Mouse (Mus musculus) gastrocnemius, adult 2 months (tissue): ENCODE measurements around the gene Adamts3. TPM values are rescaled to one million over a fixed set of nuclear protein-coding genes. Genes with fewer than 3 reads are reported as not detected.
A peak's percentile ranks its signal among the peaks of the same experiment; 100 is the strongest.

Experiments
- DNase-seq: peaks from one replicate; pipeline ENCODE4 v3.0.0; 2022
- H3K27ac ChIP-seq: fragments of 200-600 bp; 2 replicates; pipeline ENCODE4 v1.8.1; 2022; ENCODE audit warnings: mild to moderate bottlenecking
- H3K4me3 ChIP-seq: fragments of 200-600 bp; 2 replicates; pipeline ENCODE4 v1.8.1; 2022; ENCODE audit warnings: mild to moderate bottlenecking, moderate library complexity
- CTCF ChIP-seq: fragments of 200-600 bp; IDR thresholded peaks from 2 replicates; pipeline ENCODE4 v1.8.1; 2022; ENCODE audit warnings: antibody characterized with exemption, mild to moderate bottlenecking, moderate library complexity
- intact Hi-C: fragments of 180-260 bp; cut with DNase I; formaldehyde crosslinking; loops from one replicate; pipeline ENCODE4 v1.15.1; 2025
- total RNA-seq, 2 experiments: library from RNA; stranded (reverse); gene quantifications; 2 replicates each; pipeline ENCODE4 v1.2.3; 2021

Adamts3 gene
- total RNA-seq, 2 experiments from 2014 or later: 0.87 to 3.4 TPM

GRCm38 (mm10) chr5:89728117-89728516 lies 155.0 kb downstream of the Adamts3 start:
- no peak for TF ChIP-seq CTCF
- Histone ChIP-seq H3K27ac (no peak overlapping the region), H3K4me3 (no peak overlapping the region)
- no peak for DNase-seq
- intact Hi-C loops: no loop called here

DNA sequence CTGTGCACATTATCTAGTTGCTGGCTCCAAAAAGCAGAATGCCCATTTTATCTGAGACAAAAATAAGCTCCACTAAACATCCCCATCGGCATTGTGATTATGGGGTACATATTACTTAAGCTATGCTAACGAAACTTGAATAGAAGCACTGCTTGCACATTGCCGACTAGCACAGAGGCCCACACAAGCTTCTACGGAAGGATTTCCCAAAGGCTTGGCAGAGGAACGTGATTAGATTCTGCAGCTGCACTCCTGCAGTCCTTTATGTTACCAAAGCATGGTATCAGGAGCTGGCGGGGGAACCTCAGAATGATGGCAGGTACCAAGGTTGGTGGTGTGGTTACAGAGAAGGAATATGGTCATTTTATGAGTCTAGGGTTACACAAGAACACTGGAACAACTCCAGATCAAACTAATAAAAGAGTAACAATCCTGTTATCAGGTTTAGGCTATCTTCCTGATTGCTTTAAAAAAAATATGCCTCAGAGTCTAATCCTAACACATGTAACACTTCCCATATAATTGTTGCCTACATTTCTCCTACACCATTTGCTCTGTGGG lies 155.6 kb downstream of the Adamts3 start:
- no peak for TF ChIP-seq CTCF
- Histone ChIP-seq H3K27ac (no peak overlapping the region), H3K4me3 (no peak overlapping the region)
- DNase-seq: no peak
- intact Hi-C loops: no loop called here

DNA sequence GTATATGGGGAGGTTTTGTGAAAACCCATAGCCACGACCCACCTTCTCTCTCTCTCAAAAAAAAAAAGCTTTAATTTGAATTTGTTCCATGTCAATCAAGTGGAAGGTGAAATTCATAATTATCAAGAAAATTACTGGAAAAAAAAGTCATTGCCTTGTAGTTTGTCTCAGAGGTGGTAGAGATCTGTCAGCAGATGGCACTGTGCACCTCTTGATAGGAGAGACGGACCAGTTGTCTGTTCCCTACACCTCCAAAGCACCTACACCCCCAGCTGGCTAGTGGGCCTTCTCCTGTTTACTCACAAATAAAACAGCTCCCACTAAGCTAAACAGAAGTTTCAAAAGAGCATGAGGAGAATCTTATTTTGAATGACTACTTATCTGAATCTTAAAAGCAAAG lies 168.6 kb downstream of the Adamts3 start:
- DNase-seq: no peak
- peak; percentile 50 for TF ChIP-seq CTCF
- H3K27ac ChIP-seq: no peak overlapping the region; the same call in 1 of the 2 replicates
- intact Hi-C loops: loop anchor here (10.0 kb wide), 1 partner anchor 480 kb away; no protein-coding TSS in a partner anchor
- no peak overlapping the region for H3K4me3 ChIP-seq

DNA sequence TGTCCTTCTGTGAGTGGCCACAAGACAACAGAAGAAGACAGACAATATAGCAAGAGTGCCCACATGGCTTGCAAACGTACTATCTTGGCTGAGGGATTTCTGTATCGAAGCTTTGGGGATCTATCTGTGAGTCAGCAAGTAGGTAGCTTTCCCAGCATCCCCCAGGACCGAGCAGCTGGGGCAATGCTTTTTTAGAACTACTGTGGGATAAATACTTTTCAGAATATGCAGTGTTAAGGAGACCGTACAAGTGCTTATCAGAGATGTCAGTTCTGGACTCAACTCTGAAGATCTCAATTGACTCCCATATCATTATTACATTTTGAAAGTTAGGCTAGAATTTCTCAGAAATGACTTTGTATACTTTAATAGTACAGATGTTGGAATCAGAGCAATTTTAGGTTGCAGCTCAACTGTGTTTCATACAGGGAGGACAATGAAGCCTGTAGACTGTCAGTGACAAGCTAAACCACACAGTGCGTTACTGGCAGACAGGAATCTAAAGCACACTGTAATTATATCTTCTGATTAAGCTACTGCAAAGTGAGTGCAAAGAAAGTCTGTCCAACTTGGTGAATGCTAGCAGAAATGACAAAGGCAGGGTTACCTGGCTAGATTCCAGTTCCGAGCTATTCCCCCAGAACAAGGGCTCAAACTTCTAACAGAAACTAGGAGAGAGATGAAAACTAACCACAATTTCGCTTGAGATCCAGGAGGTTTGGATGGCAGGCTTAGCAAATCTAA lies 171.8 kb downstream of the Adamts3 start:
- intact Hi-C loops: loop anchor here (10.0 kb wide), 1 partner anchor 484 kb away; no protein-coding TSS in a partner anchor
- no peak for DNase-seq
- H3K27ac ChIP-seq: no peak overlapping the region
- TF ChIP-seq CTCF: no peak
- no peak overlapping the region for H3K4me3 ChIP-seq

DNA sequence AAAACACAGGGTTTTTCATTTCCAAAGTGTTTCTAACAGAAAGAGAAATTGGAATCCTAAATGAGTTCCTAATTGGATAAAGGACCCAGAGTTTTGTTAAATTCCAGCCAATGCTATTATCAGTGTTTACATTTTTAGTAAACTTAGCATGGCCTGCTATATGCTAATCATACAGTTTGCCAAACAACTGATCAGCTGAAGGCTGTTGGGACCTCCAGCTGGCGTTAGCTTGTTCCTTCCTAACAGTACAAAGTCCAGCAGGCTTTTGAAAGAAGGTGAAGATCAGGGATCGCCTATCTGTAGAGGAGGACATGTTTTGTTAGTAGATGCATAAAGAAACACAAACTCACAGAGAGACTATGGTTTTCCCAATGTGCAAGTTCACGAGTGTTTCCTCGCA lies 173.7 kb downstream of the Adamts3 start:
- Histone ChIP-seq H3K27ac (no peak overlapping the region), H3K4me3 (no peak overlapping the region)
- no peak for DNase-seq
- intact Hi-C loops: no loop called here
- no peak for TF ChIP-seq CTCF

- peak; percentile 26 for DNase-seq
- H3K27ac ChIP-seq: no peak overlapping the region
- H3K4me3 ChIP-seq: no peak overlapping the region
- TF ChIP-seq CTCF: no peak
- intact Hi-C loops: no loop called here
These were observed 178.9 kb downstream of the Adamts3 start for GRCm38 (mm10) chr5:89704264-89704663.

DNA sequence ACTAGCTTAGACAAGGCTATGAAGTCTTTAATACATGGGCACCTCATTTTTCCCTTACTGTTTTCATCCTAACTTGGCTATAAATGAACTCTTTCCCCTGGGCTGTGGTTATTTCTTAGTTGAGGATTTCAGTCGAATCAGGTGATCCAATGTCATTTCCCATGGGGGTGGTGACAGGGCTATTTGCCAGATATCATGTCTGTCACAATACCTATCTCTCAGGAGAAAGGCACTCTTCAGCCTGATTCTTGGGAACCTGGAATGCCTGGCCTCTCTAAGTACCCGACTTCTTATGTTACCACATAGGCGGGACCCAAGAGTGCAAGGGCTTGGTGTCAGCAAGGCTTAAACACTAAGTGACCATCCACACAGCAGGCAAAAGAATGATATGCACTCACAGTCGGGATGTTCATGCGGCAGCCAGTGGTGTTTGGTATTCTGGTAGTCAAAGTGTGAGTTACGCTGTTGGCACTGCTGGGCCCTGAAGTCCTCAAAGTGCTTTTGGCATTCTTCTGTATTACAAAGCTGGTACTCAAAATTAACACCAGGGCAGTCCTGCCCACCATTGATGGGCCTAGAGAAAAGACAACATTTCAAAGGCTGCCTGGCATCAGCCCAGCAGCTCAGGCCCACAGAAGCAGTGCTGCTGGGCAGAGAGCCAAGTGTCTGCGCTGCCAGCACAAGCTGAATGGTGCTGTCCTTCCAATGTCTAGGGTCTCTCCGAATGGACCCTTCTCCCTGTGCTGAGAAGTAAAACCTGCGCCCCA lies 181.7 kb downstream of the Adamts3 start:
- intact Hi-C loops: no loop called here
- no peak overlapping the region for H3K27ac ChIP-seq
- H3K4me3 ChIP-seq: no peak overlapping the region
- DNase-seq: no peak
- TF ChIP-seq CTCF: no peak

DNA sequence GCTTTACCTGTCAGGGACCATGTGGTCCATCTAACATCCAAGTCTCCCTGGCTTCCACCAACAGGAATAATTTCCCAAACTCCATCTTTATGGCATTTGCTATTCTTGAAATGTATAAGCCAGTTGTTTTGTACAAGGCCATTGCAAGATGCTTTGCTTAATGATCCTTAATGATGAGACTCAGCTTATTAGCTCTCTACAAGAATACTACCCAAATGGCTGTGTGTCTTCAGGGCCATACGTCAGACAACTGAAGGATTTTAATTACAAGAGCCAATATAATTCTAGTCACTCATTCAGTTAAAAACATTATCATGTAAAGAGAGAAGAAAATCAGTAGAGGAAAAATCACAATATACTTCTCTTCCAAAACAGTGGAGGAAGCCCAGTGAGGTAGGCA lies 195.3 kb downstream of the Adamts3 start:
- intact Hi-C loops: no loop called here
- no peak for DNase-seq
- Histone ChIP-seq H3K27ac (no peak overlapping the region), H3K4me3 (no peak overlapping the region)
- TF ChIP-seq CTCF: no peak

GRCm38 (mm10) chr5:89679871-89680536 lies 203.1 kb downstream of the Adamts3 start:
- DNase-seq: no peak
- no peak overlapping the region for H3K27ac ChIP-seq
- no peak overlapping the region for H3K4me3 ChIP-seq
- peak; percentile 71 for TF ChIP-seq CTCF
- intact Hi-C loops: no loop called here

GRCm38 (mm10) chr5:89678148-89678547 lies 205.0 kb downstream of the Adamts3 start:
- TF ChIP-seq CTCF: no peak
- no peak for DNase-seq
- intact Hi-C loops: no loop called here

DNA sequence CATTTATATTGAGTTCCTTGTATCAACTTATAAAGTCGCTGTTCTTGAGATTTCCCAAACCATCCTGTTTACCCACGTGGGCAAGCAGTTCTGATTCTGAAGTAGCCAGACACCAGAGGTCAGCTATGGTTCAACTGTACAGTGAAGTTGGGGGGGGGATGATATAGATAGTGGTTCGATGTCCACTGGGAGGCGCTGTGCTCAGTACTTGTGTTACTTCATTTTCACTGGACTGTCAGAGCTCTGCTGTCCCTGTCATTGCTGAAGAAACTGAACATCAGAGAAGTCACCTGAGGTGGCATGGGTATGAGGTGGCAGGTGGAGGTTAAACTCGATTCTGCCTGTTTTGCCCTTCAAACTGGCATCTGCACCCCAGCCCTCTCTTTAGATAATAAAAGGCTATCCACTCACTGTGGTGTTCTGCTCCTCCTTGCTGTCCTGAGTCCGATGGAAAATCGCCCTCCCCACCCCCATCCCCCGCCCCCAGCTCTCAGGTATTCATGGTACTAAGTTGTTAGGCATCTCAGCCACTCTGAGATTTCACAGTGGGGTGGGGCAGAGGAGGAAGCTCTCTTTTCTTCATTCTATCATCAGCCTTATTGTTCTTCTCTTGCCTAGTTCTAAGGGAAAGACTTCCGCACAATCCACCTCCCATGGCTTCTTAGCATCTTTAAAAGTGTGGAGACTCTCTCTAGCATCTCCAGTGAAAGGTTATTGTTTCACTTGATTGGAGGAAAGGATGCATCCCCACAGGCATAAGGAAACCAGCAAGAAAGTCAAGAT lies 208.9 kb downstream of the Adamts3 start:
- H3K4me3 ChIP-seq: no peak overlapping the region
- peak; percentile 16; the same call in 1 of the 2 replicates for TF ChIP-seq CTCF
- intact Hi-C loops: no loop called here

More at GRCm38 (mm10) chr5:89678148-89678547, 205.0 kb downstream of the Adamts3 start:
- H3K4me3 ChIP-seq: no peak overlapping the region
- no peak overlapping the region for H3K27ac ChIP-seq

DNA sequence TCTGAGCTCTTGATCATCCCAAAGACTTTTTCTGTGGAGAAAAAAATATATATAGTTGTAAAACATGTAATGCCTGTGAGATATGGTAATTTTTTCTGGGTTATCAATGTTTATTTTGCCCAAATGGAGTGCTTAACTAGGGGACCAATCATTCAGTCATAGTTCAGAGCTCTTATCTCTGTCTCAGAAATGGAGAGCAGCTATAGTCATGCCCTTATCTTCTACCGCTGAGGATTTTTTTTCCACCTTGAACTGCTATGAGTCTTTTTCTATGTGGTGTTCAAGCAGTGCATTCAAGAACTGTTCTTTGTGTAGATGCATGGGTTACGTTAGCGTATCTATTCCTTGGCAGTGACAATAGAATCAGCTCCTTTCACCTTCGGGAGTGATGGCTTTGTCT lies 210.2 kb downstream of the Adamts3 start:
- DNase-seq: no peak
- intact Hi-C loops: no loop called here
- no peak overlapping the region for H3K27ac ChIP-seq
- TF ChIP-seq CTCF: no peak
- no peak overlapping the region for H3K4me3 ChIP-seq

More for the DNA sequence above, 208.9 kb downstream of the Adamts3 start:
- no peak for DNase-seq
- no peak overlapping the region for H3K27ac ChIP-seq
